Mouse (Mus musculus) 3134 (cell line): Measurements from ENCODE around the gene Spats2l.

Experiments
- DNase-seq: peaks from one replicate; pipeline ENCODE4 v3.0.0-alpha.2; 2011; ENCODE audit warnings: low spot score; ENCODE audit not compliant: insufficient read length; ENCODE audit errors: extremely low read depth

Spats2l gene

DNA sequence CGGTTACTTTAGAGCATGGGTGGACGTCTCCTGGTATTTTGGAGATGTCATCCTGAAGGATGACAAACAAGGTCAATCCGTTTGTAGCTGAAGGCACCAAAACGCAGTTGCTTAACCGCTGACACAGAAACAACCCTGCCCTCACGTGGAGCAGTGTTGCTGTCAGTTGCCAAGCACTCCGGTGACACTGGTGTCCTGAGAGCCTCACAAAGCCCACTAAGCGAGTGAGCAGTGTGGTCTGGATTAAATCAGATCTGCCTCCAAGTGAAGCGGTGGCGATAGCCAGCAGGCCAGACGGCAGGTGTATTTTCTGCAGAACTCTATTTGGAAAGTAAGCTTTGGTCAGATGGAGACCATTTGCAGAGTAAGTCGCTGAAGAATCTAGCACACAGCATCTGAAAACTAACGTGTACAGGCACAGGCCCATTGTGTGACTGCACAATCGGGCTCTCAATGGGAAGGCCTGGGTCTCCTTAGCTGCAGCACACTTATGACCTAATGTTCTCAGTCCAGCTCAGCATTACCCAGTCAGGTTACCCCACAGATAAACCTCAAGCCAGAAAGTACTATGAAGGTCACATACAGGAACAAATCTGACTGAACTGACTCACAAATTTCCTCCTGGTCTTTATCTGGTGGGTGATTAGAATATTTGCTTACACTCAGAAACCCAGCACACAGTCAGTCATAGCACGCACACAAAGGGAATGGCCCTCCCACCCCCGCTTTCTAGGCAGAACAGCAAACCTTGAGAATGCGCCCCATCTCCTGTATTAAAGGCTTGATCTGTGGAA, 51.2 kb downstream of the Spats2l start:
- no peak for DNase-seq

DNA sequence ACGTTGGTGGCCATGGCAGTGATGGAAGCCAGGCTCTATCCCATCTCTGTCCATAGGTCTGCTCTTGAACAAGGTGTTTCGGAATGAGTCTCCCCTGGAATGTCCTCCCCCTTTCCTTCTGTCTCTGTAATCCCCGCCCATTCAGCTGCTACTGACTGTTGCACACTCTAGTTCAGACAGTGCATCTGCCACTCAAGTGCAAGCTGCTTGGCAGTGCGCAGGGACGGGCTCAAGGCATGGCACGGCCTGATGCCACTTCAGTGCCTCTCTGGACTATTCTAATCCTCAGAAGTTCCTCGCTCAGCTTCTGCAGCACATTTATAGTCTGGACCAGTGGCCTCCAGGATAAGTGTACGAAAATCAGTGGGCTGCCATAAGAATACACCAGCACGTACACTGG, 52.3 kb downstream of the Spats2l start:
- no peak for DNase-seq

DNA sequence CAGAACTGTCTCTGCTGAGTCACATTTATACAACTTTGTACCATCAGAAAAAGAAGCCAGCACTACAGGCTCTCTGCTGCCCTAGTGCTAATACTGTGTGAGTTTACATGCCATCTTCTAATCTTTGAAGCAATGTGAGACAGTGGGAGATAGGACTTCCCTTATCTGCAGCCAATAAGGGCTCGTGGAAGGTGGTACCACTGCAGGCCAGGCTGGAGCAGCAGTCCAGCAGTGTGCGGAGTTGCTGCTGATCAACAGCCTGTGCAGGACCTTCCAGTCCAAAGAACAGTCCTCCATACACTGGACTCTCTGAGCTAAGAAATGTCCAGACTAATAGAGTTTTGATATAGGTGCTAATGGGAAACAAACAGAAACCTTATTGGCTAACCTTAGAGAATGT, 59.2 kb downstream of the Spats2l start:
- DNase-seq = no peak

DNA sequence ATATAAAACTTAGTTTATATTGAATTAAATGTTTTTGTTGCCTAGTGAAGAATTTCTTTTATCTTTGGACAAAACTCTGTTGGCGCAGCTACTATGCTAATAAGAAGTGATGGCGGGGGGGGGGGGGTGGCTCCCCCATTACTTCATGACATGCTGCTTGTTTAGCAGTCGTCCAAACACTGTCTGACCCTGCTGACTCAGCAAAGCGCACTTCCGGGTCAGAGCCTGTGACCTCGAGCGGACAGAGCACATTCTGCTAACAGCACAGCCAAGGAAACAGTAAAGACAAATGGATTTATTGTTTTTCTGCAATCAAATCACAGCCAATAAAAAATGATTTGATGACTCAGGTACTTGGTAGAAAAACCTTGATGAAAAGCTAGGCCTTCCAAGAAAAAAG, 61.2 kb downstream of the Spats2l start:
- DNase-seq = no peak

DNA sequence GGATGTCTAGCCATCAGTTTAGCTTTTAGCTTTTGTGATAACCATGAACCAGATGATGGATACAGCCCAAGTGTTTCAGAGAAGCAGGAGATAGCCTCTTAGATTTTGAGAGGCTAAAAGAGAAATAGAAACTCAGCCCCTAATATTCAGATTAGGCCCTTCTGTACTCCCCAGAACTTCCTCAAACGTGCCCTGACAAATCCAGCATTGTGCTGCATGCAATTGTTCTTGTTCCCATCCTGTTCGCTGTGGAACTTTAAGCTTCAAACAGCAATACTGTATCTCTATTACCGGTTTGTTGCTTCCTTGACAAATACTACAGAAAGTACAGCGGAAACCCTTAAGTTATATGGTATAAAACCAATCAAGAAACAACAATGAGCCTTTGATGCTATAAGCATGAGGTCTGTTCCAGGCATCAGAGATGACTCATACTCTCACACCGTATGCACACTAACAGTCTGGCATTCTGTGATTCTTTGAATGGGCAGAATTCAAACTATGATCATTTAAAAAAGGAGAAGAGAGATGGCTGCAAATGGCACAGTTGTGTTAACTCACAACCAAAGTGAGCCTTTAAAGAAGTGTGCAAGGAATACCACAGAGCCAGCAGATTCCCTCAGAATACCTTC, 62.8 kb downstream of the Spats2l start:
- no peak for DNase-seq

DNA sequence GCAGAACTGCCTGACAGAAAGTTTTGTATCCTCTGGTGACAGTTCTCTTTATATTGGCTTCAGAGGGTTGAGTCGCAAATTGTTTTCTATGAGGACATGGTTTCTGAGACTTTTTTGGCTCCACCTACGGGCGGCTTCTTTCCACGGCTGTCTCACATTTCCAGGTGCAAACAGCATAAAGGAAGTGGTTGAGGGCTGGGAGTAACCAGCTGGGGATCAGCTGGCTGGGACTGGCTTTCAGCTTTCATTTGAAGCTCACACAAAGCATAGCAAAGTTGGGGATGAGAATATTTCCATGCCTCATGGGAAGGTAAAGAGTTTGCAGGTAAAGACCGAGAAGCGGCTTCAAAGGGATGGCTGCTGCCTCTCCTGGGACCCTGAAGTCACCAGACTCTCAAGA, 65.9 kb downstream of the Spats2l start:
- no peak for DNase-seq

DNA sequence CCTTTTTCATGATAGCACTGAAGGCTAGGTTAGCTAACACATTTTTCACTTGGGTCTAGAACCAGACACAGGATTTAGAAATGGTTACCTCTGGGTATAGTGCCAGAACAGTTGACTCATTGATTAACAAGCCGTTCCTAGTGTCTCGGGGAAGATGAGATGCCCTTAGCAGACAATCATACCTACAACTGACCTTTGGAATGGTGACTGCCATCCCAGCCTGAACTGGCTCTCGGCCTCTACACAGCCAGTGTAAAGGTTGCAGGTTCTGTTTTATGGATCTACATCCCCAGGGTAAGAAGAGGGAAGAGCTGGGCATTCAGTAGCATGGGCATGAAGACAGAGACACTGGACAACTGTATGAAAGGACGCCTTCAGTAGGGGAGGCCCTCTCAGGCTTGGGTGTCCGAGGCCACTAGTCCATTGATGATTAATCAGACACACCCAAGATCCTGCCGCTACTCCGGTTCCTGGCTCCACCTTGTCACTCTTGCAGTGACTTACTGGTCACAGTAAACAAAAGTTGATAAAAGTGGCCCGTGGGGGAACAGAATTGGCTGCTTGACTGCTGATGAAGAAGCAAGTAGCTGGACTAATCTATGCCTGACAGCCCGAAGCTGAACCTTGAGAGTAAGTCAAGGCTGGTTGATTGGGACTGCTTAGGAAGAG, 71.2 kb downstream of the Spats2l start:
- DNase-seq = no peak

DNA sequence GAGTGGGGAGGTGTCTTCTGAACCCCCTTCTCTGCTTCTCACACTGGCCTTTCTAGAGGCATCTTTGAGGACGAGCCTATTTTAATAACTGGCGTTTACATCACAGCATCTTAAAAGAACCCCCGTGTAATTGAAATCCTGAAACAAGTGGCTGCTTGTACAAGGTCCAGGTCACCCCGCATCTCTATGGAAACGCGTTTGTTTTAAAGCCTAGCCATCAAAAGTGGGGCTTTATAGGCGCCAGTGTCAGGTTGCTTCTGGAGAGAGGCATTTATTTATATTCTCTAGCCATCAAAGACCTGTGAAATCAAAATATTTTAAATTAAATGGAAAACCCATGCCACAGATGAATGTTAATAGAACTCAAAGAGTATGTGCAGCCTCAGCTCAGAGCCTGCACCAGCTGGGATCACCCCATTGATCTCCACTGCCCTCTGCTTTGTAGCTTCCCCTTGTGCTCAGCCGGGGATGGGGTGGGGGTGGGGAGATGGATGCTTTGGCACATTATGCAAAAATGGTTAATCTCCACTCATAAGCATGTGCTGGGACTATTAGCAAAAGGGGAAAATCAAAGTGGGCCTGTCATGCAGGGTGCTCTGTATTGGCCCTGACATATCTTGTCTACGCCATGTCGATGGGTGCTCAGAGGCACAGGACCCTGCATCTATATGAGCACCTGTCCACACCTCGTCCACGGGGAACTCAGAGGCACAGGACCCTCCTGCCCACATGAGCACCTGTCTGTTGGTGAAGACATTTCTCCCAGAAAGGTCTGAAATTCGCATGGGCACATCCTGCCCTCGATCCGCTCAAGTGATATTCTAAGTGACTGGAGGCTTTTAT, 73.1 kb downstream of the Spats2l start:
- no peak for DNase-seq

DNA sequence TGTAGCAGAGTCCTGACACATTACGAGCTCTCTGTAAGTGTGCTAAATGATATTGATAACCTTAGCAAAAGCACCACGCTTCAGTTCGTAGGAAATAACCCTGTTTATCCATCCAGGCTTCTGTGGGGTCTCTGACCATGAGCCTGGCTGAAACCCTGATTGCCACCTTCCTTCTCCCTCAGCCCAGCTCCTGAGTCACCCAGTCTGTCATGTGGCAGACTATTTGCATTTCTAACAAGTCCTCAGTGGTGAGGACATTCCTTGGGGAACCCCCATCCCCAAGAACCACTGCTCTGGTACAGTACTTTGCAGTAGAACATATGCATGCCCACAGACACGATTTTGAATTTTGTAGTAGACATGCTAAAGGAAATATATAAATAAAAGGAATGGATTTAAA, 75.1 kb downstream of the Spats2l start:
- DNase-seq = no peak

DNA sequence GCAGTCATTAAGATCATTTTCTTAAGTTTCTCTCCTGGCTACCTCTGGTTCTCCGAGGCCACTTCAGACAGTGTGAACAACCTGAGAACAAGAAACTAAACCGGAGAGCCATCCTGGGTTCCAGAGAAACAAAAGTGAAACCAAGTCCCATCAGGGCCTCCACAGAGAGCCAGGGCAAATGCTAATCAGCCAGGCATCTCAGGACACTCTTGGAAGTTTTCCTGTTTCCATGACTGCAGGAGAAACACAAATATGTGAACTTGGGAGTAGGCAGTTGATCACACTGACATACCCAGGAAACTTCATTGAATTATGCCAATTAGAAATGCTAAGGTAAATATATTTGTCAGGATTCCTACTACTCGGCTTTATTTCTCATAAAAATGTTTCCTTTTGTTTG, 76.0 kb downstream of the Spats2l start:
- DNase-seq = peak; percentile 19

DNA sequence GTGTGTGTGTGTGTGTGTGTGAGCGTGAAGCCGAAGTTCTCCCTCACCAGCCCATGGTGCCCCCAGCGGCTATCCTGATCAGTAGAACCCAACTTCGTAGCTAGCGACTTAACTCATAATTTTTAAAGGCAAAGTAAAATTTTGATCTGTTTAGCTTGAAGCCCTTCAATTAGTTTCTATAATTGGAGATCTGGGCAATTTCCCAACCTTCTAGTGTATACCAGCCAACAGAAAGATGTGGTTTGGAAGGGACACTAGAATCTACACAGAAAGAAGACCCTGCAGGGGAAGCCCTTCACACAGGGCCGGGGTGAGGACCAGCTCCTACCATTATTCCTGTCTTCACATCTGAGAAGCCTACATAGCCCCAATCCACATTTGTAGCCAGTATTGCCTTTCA, 77.9 kb downstream of the Spats2l start:
- no peak for DNase-seq

DNA sequence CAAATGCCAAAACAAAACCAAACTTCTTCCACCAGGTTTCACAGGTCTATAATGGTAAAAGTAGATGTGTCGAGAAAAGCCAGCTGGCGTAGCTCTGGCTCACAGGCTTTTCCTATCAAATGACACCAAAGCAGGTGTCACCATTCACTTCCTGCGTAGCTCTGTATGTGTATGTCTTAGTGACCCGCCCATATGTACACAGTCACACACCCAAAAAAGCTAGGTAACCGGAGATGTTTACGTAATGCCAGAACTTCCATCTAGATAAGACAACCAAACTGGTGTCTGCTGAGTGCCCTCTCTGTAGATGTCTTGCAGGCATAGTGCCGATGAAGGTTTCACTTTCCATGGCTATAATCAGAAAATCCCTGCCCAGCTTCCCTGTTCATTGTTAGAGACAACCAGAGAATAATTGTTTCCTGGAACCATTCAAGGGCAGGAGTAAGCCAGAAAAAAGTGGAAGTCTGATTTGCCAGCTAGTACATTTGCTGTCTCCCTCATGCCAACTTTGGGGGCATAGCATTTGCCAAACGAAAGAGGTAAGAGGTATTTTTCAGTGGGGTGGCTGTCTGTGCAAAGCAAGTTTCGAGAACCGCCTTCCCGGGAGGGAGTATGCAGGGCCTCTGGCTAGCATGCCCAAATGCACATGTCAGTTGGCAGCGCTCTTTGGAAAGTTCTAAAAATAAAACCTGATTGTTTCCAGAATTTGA, 78.8 kb downstream of the Spats2l start:
- no peak for DNase-seq

DNA sequence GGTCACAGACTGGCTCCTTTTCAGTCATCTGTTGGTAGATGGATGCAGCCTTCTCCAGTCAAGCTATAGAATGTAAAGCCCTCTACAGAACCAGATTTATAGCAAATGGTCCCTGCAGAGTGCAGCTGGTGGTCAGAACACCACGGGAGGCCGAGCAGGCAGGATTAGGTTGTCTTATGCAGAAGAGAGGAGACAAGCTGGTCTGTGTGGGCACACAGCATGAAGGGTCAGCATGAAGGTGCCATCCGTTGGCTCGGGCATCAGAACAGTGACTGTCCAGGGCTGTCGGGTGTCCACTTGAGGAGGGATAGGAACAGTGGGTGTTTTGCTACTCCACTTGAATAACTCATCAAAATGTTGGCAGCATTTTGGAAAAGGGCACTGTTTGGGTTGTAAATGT, 83.8 kb downstream of the Spats2l start:
- no peak for DNase-seq

DNA sequence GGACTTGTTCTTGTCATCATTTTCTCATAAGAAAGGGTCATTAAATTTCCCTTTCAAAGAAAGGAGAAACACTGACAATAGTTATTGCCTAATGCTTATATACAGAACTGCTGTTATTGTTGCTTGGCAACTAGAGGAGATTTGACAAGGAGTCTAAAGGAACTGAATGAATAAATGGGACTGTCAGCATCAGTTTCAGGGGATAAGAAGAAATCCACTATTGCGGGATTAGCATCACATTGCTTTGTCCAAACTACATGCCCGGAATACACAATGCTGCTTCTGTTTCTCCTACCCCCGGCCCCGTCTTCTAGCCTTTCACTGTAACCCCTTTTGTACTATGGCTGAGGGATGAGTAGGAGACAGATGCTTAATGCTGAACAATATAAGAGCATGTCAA, 88.1 kb downstream of the Spats2l start:
- no peak for DNase-seq

DNA sequence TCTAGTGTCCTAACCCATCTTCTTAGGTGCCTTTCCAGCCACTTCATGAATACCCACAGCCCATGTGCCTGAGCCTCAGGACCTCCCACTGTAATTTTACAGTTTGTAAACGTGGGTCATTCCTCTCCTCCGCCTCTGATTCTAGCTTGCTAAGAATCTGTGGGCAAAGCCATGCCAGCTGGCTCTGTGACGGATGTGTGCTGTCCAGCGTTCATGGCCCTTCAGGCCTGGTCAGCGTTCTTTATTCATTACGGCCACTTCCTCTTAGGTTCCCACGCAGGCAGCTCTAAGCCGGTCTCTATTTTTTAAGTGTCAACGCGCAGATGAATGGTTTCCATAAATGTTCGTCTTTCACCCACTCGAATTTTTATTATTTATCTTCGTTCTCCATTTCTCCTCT, 94.7 kb downstream of the Spats2l start:
- no peak for DNase-seq

DNA sequence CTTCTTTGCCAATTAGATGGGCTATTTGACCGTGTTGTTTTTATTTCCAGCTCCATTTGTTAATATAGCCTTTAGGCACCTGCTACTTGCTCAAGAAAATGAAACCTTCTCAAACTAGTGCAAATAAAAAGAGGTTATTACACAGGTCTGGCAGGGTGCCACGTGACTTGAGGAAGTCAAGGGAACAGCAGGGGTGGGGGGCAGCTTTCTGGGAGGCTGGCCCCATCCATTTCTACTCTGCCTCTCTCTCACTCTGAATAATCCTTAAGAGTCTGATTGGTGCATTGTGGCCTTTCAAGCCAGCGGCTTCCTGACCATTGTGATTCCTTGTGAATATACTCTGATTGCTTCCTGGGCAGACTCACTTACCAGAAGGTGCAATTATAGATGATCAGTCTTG, 98.0 kb downstream of the Spats2l start:
- no peak for DNase-seq

DNA sequence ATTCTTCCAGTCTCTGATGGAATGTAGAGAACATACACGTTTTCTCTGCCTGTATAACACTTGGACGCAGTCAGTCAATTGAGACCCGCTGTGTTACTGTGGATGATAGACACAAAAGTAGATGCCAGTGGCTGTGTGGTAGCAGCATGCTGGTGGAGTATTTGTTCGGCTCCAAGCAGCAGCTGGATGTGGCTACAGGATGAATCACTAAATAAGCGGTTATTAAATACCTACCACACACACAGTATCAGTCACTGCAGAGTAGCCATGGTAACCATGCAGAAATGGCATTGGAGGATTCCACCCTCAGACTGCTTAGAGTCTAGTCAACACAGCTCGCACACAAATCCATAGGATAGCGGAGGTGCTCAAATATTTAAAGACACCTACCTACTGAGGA, 100.0 kb downstream of the Spats2l start:
- DNase-seq = no peak

DNA sequence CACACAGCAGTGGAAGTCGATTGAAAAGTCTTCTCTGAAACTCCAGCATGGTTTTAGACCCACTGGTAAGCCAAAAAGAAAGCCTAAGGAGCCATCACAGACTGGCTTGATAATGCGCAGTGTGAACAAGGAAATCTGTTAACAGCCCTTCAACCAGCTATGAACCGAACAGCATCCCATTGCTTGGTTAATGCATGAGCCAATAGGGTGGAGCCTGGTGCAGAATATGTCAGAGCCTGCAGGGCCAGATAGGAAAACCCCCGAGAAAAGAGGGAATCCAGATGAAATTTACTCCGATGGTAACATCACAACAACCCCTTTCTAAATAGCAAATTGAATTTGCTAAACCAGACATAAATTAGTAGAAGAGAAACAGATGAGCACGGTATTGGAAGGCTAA, 101.1 kb downstream of the Spats2l start:
- DNase-seq = no peak

DNA sequence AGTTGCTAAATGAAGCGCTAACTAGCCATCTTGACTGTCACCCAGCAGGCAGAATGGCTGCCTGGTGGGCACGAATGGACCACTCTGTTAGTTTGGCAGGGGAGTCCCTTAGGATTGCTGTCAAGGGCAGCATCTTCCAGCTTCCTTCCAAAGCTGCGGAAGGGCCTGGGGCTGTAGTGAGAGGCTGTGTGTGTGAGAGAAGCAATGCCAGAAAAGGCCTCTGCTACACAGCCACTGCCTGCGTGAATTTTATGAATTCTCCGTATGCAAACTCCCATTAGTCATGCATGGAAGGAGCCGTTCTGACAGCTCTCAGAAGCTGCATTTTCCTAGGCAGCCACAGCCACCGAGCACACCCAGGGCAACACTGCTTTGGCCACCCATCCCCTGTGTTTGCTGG, 101.5 kb downstream of the Spats2l start:
- DNase-seq = no peak

DNA sequence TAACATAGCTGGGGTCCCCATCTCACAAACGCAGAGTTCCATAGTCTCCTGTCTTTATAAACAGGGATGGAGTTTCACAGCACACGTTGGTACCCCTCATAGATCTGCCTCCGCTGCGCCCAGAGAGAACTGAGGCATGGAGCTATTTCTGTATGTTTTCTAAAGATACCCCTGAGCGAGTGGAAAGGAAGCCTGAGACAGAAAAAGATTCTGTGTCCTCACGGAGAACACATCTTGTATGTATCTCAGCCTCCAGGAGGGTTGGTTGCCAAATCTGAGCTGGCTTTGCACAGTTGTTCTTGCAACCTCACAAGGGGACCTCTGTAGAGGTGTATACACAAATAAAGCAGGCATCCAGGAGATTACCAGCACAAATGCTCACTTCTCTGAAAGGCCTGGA, 105.0 kb downstream of the Spats2l start:
- no peak for DNase-seq

DNA sequence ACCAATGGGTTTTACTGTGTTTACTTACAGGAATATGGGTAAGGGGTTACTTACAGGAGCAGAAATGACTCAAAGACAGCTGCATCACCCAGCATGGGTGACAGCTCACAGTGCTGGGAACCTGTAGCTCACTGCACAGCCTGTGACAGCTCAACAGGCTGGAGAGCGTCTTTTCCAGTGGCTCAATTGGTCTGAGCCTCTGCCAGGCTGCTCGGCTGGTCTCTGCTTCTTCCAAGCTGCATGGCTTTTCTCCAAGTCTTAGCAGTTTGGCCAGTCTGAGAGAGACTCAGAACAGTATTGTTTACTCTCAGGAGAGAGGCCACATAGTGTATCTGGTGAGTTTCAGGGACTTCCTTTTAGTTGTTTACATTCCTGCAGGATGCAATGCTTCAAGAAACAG, 110.9 kb downstream of the Spats2l start:
- no peak for DNase-seq
